Mouse (Mus musculus) brain, embryonic 14.5 days (tissue): Measurements from ENCODE around the gene Diexf. TPM values are rescaled to one million over a fixed set of nuclear protein-coding genes. Genes with fewer than 3 reads are reported as not detected.
A peak's percentile ranks its signal among the peaks of the same experiment; 100 is the strongest.

Experiments used
- DNase-seq: peaks from one replicate; pipeline ENCODE4 v3.0.0-alpha.2; 2011; ENCODE audit warnings: low read depth
- CTCF ChIP-seq: fragments of 200-500 bp; IDR thresholded peaks from 2 replicates; pipeline ENCODE4 v1.5.1; 2012; ENCODE audit warnings: inconsistent platforms, mild to moderate bottlenecking, moderate library complexity, borderline replicate concordance; ENCODE audit not compliant: insufficient read depth, insufficient read length; ENCODE audit errors: extremely low read depth
- POLR2A ChIP-seq: fragments of 200-500 bp; IDR thresholded peaks from 2 replicates; pipeline ENCODE4 v1.6.1; 2012; ENCODE audit warnings: mild to moderate bottlenecking, inconsistent platforms, borderline replicate concordance; ENCODE audit not compliant: poor library complexity, insufficient read depth, insufficient read length, severe bottlenecking; ENCODE audit errors: extremely low read depth
- polyA plus RNA-seq: library from polyadenylated mRNA; depleted of rRNA; stranded (reverse); fragments of >200 nt; gene quantifications from 2 replicates; pipeline ENCODE4 v1.2.3, GENCODE M21; 2012

Diexf gene
- polyA plus RNA-seq, 1 experiment, result 30.2 TPM

DNA sequence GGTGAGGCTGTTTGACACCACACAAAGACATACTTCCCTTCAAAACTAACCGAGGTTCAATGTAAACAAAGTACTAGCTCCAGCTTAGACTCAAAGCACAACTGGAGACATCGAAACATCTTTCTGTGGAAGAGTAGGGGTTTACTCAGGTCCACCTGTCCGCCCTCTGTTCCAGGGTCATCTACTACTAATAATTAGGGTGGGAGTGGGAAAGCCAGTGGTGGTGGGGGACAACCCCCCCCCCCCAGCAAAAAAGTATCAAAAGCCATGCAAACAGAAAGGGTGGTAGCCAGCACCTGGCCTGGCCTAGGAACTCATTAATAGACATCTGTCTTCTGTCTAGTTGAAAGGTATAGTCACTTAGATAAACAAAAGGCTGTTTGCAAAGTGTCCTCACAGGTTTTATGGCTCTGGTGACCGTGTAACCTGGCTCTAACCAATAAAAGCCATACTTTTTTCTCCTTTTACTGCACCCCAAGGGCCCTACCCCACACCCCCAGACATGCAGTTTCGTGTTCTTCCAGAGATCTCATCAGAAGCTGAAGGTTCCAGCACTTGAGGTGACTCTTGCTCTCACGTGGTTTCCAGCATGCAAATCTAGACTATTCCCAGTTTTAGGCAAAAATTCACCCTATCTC is 1.4 kb upstream of the Diexf start:
- TF ChIP-seq POLR2A (no peak), CTCF (no peak)
- no peak for DNase-seq

DNA sequence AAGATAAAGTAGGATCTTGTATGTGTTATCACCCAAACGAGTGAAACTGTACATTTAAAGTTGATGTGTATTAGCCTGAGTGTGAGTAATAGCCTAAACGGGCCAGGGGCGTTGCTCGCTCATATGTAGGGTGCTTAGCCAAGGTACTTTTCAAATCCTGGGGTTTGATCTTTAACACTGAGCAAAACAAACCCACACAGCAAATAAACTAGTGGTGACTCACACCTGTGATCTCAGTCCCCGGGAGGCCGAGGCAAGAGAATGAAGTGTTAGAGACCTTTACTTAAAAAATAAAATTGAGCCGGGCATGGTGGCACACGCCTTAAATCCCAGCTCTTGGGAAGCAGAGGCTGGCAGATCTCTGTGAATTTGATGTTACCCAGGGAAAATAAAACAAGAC is 767 bp upstream of the Diexf start:
- TF ChIP-seq CTCF, result no peak
- no peak for TF ChIP-seq POLR2A
- DNase-seq, result no peak

DNA sequence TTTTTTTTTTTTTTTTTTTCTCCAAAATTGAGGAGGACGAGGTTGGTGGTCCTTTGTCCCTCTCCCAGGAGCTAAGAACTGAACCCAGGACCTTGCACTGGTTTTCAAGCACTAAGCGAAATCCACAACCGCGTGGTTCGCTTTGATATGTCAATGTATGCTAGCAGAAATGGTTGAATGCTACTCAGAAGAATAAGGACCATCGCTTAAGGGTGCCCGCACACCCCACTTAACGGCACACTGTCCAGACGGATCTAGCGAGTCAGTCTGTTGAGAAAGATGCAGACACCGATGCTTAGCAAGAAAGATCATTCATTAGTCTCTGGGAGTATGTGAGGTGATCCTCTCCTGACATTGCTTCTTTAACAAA is 369 bp upstream of the Diexf start:
- no peak for DNase-seq
- TF ChIP-seq CTCF (no peak), POLR2A (no peak)

DNA sequence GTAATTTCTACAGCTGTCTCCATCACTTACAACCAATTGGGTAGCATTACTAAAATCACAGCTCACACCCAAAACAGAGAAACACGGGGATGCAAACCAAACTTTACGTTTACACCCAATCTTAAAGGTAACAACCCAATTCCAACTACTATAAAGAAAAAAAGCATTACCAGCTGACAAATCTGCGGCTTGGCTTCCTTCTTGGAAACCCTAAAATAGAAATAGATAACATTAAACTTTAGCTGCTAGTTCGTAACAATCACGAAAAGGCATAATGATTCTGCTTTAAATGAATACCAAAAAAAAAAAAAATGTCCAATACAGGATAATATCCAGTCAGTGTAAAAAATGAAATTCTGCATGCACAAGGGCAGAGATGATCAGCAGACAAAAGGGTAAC is 751 bp downstream of the Diexf start:
- TF ChIP-seq CTCF, result no peak
- TF ChIP-seq POLR2A, result no peak
- DNase-seq, result no peak

DNA sequence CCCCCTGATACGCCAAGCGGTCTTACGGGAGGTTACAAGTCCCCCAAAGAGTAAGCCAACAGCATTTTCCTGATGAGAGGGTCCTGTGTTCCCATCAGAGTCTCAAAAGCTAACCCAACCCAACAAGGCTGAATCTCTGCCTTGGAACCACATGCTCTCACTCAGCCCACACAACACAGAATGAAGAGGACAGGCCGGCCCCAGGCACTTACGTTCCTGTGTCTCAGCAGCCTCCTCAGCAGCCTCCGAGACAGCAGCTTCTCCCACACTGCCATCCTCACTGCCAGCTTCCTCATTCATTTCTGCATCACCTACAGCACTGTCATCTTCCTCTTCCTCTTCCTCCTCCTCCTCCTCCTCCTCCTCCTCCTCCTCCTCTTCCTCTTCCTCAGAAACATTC is 2.0 kb downstream of the Diexf start:
- no peak for TF ChIP-seq POLR2A
- no peak for TF ChIP-seq CTCF
- no peak for DNase-seq

DNA sequence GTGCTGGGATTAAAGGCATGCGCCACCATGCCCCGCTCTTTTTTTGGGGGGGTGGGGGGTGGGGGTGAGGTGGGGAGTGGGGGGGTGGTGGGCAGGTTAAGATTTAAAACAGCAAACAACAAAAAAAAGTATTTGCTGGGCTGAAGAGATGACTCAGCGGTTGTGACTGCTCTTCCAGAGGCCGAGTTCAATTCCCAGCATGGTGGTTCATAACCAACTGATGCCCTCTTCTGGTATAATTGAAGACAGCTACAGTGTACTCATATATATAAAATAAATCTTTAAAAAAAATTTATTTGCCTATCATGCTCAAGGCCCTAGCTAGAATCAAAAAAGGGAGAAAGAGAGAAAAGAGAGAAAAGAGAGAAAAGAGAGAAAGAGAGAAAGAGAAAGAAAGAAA is 4.2 kb downstream of the Diexf start:
- DNase-seq, result peak; percentile 54
- TF ChIP-seq CTCF (peak; percentile 5; the same call in 1 of the 2 replicates), POLR2A (no peak)

DNA sequence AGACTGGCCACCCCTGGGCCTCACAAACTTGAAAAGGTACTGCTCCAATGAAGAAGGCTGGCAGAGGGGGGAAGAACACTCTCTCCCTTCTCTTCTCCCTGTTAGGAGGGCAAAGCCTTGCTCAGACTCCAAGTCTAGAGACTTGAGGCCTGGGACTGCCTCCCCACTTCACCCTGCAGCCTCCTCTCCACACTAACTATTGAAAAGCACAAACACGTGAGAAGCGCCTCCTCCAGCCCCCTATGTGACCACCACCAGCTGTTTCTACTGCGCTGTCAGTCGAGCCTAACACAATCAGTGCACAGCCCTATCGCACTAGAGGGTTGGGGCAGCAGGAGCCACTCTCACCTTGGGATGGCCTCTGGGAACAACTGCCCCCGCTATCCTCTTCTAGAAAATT is 6.8 kb downstream of the Diexf start:
- TF ChIP-seq CTCF, result no peak
- no peak for TF ChIP-seq POLR2A
- DNase-seq, result no peak

DNA sequence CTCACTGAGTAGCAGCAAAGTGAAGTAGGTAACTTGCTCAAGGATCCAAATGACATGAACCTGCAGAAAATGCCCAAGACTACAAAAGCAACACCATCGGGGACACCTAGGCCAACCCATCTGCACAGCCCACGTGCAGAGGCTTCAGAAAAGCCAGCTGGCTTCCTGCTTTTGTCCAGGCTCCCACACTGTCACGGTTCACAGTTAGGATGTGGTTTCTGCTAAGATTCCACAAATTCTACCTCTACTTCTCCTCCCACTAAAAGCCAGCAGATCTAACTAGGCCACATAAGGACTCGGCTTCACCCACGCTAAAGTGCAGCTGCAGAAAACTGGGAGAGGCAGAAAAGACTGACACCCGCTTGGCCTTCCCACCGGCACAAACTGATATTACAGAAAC is 7.3 kb downstream of the Diexf start:
- DNase-seq, result no peak
- TF ChIP-seq CTCF, result no peak
- TF ChIP-seq POLR2A, result no peak

DNA sequence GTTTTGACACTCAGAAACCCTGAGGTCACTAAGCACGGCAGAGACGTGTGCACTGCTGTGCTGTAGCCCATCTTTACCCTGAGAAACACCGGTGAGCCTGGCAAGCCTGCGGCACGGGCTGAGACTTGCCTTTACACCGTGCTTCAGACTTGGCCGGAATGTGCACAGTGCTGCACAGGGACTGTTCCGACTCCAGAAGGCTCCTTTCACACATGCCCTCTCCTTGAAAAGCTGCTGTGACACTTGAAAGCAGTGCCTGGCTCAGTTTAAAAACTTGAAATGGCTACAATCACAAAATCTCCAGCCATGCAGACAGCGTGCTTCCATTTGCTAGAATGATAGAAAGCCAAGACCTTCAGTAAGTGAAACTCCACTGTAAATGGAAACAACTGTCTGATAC is 18.0 kb downstream of the Diexf start:
- DNase-seq, result no peak
- TF ChIP-seq POLR2A (no peak), CTCF (no peak)

DNA sequence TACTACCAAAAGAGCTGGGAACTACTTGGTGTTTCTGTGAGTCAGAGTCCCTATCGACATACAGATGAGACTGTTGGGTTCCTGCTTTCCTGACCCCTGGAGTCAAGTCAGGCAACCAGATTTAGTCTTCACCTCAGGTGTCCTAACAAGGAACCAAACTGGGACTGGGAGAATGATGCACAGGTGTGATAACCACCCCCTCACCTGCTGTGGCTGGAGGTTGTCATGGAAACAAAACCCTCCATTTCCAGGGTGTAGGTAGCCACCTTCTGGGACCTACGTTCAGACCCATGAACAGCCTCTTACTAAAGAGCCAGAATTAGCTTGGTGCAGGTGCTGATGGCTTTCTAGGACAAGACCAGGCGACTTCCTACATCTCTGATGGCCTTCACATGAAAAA is 27.1 kb downstream of the Diexf start:
- DNase-seq, result no peak
- TF ChIP-seq POLR2A (no peak), CTCF (no peak)

DNA sequence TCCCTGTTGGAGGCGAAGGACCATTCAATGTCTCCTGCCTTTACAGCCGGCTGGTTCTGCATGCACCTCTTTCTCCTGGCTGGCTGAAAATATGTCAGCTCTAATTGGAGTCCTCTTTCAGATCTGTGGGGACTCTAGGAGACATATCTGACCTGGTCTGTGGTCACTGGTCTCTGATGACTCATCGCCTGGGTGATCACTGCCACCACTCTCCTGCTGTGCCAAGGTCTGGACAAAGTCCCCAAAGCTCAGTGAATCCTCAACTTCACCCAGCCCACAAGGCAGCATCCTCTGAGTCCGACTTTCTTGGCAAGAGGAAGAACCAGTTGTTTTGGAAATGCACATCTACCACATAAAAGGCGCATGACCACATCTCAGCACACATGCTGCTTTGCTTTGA is 27.5 kb downstream of the Diexf start:
- no peak for DNase-seq
- TF ChIP-seq CTCF, result no peak
- no peak for TF ChIP-seq POLR2A

DNA sequence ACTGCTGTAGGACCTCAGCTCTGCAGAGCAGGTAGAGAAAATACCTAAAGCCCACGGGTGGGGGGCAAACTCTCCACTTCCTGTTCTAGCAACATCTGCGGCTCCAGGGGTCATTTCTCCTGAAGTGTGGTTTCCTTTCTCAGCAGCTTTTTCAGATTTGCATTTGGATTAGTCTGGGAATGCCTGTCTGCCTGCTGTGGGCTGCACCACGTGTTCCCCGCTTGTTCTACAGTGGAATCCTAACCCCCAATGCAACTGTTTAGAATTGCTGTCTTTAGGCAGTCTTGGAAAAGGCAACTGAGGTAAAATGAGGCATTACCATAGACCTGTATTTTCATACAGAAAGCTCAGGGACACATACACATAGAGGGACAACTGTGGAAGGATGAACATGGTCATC is 28.0 kb downstream of the Diexf start:
- TF ChIP-seq CTCF (no peak), POLR2A (no peak)
- no peak for DNase-seq
